Mouse (Mus musculus) cerebellum, postnatal 36 days (tissue): Measurements from ENCODE around the gene Arpc5.
"Not testable (repeated sequence)": the region's sequence is repeated elsewhere in the genome, so short reads cannot be mapped to it uniquely, and the experiment has no call there.

ENCODE experiments used
- DNase-seq, 2 experiments: peaks; one replicate each; pipeline ENCODE4 v3.0.0; 2021 to 2022; ENCODE audit warnings: mixed read lengths in 2 of 2

The Arpc5 gene

GRCm38 (mm10) chr1:152766032-152766772 lies at the start of gene Arpc5, which contains the start of gene Rgl1:
Gene Arpc5, plus strand, starts transcription at chr1:152766542.
Gene Rgl1, minus strand, starts transcription at chr1:152766351.
- peak; percentile 95 to 97 for DNase-seq

GRCm38 (mm10) chr1:152717329-152717728 lies 49.0 kb upstream of the Arpc5 start:
- no peak for DNase-seq

GRCm38 (mm10) chr1:152718200-152718599 lies 48.1 kb upstream of the Arpc5 start:
- DNase-seq: no peak

GRCm38 (mm10) chr1:152720969-152721368 lies 45.4 kb upstream of the Arpc5 start:
- DNase-seq: no peak

GRCm38 (mm10) chr1:152721535-152722198 lies 44.7 kb upstream of the Arpc5 start:
- DNase-seq: no peak

- no peak for DNase-seq
These were observed 42.1 kb upstream of the Arpc5 start for GRCm38 (mm10) chr1:152724286-152724685.

- DNase-seq: no peak
These were observed 40.2 kb upstream of the Arpc5 start for GRCm38 (mm10) chr1:152726095-152726494.

- no peak for DNase-seq
These were observed 38.6 kb upstream of the Arpc5 start for GRCm38 (mm10) chr1:152727604-152728236.

- DNase-seq: no peak
These were observed 27.5 kb upstream of the Arpc5 start for GRCm38 (mm10) chr1:152738793-152739192.

GRCm38 (mm10) chr1:152739374-152739773 lies 27.0 kb upstream of the Arpc5 start:
- DNase-seq: no peak

GRCm38 (mm10) chr1:152743095-152743826 lies 23.1 kb upstream of the Arpc5 start:
- no peak for DNase-seq

GRCm38 (mm10) chr1:152746426-152746825 lies 19.9 kb upstream of the Arpc5 start:
- DNase-seq: peak; percentile 78 to 87

- no peak for DNase-seq
These were observed 17.1 kb upstream of the Arpc5 start for GRCm38 (mm10) chr1:152749276-152749675.

- no peak for DNase-seq
These were observed 15.9 kb upstream of the Arpc5 start, which contains the start of gene Apobec4 for GRCm38 (mm10) chr1:152750312-152750965. Gene Apobec4, plus strand, starts transcription at chr1:152750551.

GRCm38 (mm10) chr1:152761791-152762190 lies 4.6 kb upstream of the Arpc5 start:
- no peak for DNase-seq

- DNase-seq: peak in 1 of 2 experiments; percentile 49
These were observed 734 bp downstream of the Arpc5 start for GRCm38 (mm10) chr1:152766804-152767748.

- DNase-seq: peak; percentile 88 to 95
These were observed 1.6 kb downstream of the Arpc5 start for GRCm38 (mm10) chr1:152767749-152768488.

GRCm38 (mm10) chr1:152771016-152771415 lies 4.7 kb downstream of the Arpc5 start:
- DNase-seq: no peak

- not testable (repeated sequence) for DNase-seq
These were observed 8.3 kb downstream of the Arpc5 start for GRCm38 (mm10) chr1:152774601-152775000.

- DNase-seq: peak; percentile 46 to 51
These were observed 12.9 kb downstream of the Arpc5 start for GRCm38 (mm10) chr1:152779071-152779737.
